Mouse (Mus musculus): Measurements from ENCODE around the gene Polm.

The Polm gene

DNA sequence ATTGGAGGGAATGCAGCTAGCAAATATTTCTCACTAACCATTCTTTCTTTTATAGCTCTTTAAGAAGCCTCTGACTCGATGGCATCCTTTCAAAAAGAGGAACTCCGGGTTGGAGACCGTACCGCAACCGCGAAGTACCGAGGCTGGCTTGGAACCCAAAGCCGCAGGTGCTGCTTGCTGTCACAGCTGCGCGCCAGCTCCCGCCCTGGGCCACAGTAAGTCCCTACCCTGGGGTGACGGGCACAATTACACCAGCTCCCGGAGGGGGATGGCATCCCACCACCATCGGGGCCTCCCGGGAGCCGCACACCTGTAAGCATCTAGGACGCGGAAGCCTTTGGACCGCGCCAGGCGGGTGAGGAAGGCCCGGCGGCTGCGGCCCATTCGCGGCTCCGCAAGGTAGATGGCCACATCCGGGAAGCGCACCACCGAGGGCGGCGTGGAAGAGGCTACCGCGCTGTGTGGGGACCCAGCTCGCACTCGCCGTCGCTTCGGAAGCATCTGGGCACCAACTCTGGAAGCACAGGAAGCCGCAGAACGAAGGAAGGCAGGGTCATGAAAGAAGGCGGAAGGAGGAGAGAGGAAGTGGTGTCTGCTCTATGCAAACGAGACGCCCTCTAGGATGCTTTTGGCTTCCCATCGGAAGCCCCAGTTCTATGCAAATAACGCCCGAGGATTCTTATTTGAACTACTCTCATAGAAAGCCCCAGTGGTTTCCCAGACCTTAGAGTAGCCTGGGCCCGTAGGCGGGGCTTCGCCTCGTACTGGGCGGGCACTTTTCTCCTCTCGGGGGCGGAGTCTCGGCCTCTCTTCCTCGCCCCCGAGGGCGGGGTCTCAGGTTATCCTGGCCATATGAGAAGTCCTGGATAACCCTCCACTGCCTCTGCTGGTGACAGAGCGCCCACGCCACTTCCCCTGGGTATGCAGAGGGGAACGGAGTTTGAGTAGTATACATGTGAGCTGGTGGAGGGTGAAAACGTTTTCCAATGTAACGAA lies at the start of gene Polm:
Gene Polm (minus strand): TSS at position 766 of the 996 bp plus-strand sequence.
- DNase-seq (ENCODE audit: low spot score), result peak; percentile 94

DNA sequence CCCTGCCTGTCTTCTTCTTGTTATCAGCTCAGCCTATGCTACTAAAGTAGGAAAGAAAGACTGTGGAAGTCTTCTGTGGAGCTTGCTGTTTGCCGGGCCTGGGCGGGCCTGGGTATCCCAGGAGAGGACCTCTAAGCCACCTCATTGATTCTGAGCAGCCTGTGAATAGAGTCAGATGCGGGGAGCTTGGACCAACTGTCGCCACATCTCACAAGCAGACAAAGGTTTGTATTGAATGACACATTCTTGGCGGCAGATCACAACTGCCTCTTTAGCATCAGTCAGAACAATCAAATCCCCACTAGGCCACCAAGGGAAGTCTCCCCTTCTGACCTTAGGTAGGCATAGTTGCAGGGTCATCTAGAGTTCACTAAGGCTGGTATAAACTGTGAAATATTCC lies 49.4 kb upstream of the Polm start:
- no peak for DNase-seq (ENCODE audit: low spot score)

DNA sequence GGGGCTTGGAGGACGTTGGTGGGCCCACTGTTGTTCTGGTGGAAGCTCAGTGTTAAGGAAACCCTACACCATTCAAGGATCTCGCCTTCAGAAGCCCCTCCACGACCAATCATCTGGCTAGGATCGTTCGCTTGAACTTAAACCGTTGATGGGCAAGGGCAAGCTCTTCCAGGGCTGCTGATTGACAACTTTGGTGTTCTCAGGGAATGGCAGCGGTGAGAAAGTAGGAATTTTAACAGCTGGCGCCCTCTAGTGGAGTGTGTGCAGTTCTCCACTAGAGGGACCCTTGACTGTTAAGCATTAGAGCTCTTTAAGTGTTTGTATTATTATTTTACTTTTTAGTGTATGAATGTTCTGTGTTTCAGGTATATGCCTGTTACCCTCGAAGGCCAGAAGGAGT lies 48.4 kb upstream of the Polm start:
- peak; percentile 73 for DNase-seq (ENCODE audit: low spot score)

DNA sequence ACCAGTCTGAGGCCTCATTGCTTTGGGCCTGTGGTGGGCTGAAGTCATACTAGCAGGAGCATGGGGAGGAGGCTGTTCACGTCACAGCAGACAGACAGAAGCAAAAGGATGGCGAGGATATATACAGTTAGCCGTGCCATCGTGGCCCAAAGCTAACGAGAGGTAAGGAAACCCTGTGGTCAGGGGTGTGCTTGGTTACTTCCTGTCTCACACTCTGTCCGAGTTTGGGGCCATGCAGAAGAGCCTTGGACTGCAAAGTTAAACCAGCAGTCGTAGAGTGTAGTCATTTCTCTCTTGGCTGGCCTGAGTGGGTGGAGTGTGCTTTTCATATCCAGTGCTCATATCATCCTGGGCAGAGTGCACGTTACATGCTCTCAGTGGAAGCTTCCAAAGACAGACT lies 44.7 kb upstream of the Polm start:
- DNase-seq (ENCODE audit: low spot score), result no peak

DNA sequence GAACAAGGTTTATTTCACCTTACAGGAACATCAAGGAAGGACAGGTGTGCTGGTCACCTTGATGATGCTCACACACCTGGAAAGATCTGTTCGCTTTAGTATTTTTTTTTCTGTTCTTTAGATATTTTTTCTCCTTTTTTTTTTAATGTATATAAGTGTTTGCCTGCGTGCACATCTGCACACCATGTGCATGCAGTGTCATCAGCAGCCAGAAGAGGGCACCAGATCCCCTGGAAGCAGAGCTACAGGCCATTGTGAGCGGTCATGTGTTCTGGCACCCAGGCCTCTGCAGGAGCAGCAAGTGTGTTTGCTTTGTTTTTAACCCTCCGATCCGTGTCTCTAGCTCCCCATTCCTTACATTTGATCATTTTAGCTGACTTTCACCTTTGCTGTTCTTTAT lies 42.1 kb upstream of the Polm start:
- DNase-seq (ENCODE audit: low spot score), result peak; percentile 62

DNA sequence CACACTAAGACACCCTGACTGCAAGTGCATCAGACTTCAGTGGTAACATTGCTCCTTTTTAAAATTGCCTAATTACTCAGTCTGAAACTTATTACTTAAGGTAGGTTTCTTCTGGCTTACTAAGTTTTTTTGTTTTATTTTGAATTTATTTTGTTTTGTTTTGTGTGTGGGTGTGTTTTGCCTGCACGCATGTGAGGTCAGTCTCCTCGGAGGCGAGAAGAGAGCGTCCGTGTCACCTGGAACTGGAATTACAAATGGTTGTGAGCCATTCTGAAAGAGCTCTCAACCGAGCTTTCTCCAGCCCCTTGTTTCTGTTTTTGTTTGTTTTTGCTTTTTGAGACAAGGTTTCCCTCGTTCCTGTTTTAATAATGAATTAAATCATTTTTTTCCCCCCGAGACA lies 40.8 kb upstream of the Polm start:
- DNase-seq (ENCODE audit: low spot score), result no peak

DNA sequence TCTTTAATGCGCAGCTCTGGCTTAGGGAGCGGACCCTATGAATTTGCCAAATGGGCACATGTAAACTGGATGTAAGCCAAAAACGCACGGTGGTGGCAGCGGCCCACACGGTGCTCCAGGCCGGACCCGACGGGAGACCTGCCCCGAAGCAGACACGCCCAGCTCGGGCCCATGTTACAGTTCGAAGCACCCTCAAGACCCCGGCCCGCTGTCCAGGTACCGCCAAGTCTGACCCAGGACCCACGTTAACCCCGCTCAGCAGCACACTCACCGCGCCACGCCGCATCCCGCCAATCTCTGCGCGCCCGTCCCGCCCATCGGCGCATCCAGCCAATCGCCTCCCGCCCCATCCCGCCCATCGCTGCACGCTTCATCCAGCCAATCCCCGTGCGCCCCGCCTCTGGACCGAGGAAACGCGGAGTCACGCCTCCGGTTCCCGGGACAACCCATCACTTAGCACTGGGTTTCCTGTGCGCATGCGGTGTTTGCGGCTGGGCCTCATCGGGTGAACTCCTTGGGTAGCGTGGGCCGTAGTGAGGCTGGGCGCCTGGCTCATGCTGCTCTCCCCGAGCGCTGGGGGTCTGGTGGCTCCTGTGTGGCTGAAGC lies 40.2 kb upstream of the Polm start, which contains the start of gene Pold2:
Gene Pold2 (minus strand): TSS at position 372 of the 606 bp plus-strand sequence.
- peak; percentile 99 for DNase-seq (ENCODE audit: low spot score)

DNA sequence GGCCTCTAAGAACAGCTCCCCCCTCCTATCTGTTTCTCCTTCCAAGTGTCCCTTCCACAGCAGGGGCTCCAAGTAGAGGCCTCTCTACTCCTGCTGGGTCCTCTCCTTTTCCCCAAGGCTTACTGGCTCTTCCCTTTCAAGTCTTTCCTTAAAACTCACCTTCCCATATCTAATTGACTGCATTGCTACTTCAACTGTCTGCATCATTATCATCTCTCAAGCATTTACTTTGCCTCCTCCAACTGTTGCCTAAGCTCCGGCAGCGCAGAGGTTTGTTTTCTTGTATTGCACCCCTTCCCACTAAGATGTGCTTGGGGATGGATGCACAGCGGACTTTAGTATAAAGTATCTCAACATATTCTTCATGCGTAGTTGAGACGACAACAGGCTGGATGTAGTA lies 39.6 kb upstream of the Polm start:
- no peak for DNase-seq (ENCODE audit: low spot score)

DNA sequence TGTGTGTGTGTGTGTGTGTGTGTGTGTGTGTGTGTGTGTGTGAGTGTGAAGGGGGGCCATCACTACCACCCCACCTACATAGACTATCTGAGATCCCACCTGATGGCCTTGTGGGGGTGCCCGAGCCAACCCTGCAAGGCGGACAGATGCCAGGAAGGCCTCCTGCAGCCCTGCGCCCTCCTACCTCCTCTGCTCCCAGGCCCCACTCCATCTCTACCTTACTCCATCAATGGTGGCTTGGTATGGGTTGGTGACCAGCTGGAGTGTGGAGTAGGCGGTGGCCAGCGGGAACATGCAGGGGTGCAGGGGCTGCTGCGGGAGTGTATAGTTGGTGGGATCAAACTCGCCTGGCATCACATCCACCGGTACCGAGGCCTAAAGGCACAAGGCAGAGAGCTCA lies 35.4 kb upstream of the Polm start:
- no peak for DNase-seq (ENCODE audit: low spot score)

DNA sequence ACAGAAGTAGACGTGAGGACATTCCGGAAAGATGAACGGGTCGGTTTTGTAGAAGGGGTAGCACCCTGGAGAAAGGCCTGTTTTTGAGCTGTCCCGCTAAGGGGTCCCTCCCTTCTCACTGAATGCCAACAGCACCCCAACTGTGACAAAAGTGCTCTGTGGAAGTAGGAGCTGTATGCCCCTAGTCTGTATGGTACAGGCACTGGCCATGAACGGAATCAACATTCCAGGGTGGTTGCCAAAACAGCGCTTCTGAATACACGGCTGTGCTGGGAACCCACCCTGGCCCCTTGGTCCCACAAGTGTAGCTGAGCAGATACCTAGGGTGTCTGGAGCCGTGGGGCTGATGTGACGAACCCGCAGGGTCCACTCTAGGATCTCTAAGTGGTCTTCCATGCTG lies 34.9 kb upstream of the Polm start:
- DNase-seq (ENCODE audit: low spot score), result no peak

DNA sequence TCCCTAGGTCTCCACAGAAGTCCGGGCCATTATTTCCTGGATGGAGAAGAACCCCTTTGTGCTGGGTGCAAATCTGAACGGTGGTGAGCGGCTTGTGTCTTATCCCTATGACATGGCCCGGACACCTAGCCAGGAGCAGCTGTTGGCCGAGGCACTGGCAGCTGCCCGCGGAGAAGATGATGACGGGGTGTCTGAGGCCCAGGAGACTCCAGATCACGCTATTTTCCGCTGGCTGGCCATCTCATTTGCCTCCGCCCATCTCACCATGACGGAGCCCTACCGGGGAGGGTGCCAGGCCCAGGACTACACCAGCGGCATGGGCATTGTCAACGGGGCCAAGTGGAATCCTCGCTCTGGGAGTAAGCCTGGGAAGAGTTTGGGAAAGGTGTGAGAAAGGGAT lies 32.3 kb upstream of the Polm start:
- DNase-seq (ENCODE audit: low spot score), result no peak

DNA sequence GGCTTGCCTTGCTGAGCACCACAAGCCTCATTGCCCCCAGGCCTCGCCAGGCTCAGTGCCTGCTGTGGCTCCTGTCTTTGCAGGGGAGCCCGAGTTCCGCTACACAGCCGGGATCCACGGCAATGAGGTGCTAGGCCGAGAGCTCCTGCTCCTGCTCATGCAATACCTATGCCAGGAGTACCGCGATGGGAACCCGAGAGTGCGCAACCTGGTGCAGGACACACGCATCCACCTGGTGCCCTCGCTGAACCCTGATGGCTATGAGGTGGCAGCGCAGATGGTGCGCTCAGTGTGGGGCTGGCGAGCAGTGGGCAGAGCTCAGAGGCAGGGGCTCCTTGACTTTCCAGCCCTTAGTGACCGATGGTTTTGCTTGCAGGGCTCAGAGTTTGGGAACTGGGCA lies 31.5 kb upstream of the Polm start:
- no peak for DNase-seq (ENCODE audit: low spot score)

DNA sequence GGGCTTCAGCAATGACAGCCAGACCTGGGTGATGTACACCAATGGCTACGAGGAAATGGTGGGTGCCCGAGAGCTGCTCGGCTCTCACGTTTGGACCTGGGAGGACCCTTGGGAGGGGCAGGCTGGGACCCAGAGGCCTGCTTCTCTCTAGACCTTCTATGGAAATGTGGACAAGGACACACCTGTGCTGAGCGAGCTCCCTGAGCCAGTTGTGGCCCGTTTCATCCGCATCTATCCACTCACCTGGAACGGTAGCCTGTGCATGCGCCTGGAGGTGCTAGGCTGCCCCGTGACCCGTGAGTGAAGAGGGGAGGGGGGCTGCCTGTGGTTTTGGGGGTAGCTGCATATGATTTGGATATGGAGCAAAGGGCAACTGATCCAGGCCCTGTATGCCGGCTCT lies 30.5 kb upstream of the Polm start:
- DNase-seq (ENCODE audit: low spot score), result no peak

DNA sequence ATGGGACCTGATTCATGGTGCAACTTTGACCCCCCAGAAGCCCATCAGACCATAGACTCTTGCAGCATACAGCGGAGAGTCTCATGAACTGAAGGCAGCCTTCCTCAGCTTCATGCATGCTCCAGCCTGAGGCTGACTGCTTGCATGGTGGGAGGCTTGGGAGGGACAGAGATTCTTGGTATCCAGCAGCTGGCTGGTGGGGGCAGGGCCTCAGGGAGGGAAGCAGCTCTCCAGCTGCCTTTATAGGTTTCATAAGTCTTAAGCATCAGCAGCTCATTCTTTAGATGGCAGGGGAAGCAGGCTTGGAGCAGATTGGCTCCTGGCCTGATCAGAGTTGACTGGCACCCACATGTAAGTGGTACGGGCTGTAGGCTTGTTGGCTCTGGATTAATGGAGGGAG lies 29.4 kb upstream of the Polm start:
- no peak for DNase-seq (ENCODE audit: low spot score)

DNA sequence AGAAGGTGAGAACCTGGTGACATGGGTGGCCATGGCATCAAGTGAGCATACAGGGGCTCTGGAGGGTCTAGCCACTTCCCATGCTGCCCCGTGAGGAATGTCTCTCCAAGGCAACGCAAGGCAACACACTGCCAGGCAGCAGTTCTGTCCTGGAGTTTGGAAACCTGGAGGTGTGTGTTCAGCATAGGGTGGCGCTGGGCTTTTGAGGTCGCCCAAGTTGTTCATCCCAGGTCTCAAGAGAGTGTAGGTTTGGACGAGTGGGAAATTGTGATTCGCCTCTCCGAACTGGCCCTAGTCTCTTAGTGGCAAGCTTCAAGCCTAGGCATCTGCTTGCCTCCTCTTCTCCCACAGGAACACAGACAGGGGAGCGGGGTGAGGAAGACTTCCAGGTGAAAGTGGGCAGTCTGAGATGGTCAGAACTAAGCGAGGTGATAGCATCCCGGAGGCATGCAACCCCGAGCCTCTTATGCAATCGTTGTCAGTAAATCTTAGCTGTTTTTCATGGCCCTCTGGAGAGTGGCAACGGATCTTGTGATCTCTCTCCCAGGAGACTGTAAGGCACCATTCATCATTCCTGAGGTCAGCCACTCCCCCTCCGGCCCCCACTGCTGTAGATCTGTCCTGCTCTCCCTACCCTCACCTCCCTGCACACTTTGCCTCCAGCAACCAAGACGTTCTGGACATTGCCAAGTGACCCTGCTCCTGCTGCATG lies 24.7 kb upstream of the Polm start:
- no peak for DNase-seq (ENCODE audit: low spot score)

DNA sequence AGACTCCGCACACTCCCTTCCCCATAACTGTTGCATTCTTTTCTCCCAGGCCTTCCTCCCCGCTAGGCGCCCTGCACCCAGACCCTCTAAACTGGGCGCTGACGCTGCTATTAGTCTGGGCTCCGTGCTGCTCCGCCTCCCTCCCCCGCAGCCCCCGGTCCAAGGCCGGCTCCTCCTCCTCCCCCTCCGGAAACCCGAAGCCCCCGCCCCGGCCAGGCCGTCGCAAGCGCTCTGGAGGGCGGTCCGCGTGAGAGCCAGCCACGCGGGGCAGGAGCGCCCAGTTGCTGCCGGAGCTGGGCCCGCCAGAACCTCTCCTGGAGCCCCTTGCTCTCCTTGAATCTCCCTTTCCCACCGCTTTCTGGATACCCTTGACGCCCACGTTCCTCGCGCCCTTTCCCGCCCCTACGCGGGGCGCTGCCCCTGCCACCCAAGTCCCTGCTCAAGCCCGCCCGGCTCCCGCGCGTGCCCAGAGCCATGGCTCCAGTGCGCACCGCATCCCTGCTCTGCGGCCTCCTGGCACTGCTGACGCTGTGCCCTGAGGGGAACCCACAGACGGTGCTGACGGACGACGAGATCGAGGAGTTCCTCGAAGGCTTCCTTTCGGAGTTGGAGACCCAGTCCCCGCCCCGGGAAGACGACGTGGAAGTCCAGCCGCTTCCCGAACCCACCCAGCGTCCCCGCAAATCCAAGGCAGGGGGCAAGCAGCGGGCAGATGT lies 24.0 kb upstream of the Polm start, which contains the start of gene Aebp1:
Gene Aebp1 (plus strand): TSS at position 270 of the 716 bp plus-strand sequence.
- DNase-seq (ENCODE audit: low spot score), result peak; percentile 38

DNA sequence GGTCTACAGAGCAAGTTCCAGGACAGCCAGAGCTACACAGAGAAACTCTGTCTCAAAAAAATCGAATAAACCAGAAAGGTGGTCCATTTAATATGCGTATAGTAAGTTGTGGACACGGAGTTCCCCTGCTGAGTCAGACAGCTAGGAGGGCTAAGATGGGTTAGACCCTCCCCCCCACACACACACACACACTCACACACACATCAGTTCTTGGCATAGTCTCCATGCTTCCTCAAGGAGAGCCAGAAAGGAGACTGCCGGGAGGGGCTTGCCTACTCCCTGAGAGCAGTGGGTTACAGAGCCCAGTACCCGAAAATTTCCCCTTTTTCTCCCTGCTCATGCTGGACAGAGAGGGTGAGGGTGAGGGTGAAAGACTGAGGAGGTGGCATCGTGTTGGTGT lies 22.8 kb upstream of the Polm start:
- no peak for DNase-seq (ENCODE audit: low spot score)

DNA sequence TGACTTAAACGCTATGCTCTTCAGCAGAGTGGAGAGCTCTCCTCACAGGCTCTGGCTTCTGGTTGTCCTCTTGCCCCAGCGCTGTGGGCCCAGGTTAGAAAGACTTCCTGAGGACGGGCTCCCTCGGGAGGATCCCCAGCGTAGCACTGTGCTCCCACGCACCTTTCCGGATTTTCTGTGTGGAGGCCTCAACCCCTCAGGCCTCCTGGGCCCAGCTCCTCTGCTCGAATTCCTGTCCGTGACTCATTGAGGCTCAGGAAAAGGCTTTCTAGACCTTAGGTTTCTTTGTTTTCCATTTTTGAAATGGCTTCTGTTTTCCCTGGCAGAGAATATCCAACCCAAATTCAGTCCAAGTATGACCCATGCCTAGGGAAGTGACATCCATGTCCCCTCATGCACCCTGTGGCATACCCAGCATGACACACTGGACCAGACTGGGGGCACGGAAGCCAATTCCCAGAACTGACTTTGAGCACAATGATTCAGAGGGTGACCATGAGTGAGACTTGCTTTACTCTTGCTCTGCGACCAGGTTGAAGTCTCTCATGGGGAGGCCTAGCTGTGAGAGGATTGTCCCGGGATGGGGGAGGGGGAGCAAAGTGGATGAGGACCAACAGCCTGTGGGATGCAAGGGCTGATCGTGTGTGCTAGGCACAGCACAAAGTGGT lies 22.2 kb upstream of the Polm start:
- DNase-seq (ENCODE audit: low spot score), result no peak

DNA sequence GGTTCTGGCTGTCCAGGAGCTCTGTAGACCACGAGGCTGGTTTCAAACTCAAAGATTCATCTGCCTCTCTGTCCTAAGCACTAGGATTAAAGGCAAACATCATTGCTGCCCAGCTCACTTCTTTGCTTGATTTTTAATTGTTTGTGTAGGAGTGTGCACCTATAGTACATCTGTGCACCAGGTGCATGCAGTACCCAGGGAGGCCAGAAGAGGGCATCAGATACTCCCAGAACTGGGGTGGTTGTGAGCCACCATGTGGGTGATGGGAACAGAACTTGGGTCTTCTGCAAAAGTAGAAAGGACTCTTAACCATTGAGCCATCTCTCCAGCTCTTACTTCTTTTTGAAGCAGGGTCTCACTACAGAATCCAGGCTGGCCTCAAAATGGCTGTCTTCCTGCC lies 20.9 kb upstream of the Polm start:
- no peak for DNase-seq (ENCODE audit: low spot score)

DNA sequence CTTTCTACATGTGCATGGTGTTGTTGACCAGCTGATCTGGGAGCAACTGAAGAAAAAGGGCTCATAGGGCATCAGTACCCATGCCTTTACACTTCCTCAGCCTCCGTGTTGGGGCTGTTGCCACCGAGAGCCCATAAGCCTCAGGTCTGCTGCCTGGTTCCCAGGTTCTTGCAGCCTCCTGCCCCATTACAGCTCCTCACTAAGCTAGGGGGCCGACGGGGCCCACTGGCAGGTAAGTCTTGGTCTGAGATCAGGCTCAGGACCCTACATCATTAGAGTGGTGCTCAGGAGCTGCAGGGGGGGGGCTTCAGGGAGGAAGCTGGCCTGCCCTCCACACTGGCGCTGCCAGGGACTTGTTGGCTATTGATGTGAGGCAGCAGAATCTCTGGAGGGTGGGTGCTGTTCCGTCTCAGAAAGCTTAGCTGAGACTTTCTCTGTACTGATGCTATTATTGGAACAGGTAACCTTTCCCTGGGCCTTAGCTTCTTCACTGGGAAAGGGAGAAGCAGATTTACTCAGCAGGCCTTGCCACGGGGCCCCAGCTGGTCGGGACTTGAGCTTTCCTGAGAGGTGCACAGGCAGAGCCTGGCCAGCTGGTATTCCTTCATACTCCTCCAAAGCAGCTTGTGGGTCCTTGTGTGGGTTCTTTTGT lies 18.8 kb upstream of the Polm start:
- DNase-seq (ENCODE audit: low spot score), result no peak

DNA sequence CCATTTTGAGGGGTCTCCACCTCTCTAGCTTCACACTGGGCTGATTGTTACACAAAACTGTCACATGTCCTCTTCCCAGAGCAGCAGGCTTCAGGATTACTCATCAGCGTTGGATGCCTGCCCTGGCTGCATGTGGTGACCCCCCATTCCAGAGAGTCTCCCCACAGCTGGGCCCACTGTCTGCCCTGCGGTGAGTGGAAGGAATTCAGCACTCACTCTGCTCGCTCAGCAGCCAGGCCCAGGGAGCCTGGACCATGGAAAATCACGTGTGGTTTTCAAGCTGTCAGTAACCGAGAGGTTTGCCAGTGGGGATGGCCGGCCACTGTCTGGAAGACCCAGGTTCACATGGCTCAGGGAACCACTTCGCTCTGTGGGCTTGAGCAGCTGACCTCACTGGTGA lies 18.1 kb upstream of the Polm start:
- no peak for DNase-seq (ENCODE audit: low spot score)

Data from lung, postnatal 25 days (tissue).